Mouse (Mus musculus): ENCODE measurements at regions not wholly inside any gene's neighbourhood (a gene's known extent, or its start where the extent isn't known, plus 50 kb on each side); places are given as distances from the start of the nearest gene placed in this dataset.
A peak's percentile ranks its signal among the peaks of the same experiment; 100 is the strongest.

DNA sequence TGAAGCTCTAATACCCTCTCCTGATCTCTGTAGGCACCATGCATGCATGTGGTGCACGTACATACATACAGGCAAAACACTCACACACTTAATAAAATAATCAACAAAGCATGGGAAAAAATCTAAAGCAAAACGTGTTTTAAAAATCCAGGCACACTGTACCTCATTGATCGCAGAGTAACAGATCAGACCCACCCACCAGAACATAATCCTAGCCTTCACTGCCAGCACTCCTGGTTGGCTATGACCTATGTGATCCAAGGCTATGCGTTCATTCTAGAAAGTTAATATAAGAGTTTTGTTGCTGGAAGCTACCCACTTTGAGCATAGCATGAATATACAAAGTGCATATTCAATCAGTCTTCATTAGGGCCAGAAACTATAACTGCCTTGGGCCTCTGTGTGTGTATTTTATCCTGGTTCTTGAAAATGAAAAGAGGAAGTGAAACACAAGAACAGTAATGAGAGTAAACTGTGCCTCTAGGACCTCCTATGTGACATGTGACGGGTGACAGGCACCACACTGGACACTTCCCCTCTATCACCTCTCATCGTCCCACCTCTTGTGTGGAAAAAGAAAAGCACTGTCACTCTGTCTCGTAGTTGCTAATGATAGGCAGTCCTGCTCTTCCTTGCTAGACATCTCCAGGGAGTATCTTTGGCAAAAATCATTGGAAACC is 297.9 kb downstream of the Ipo11 start:
- Histone ChIP-seq H3K27ac (ENCODE audit: low read depth, low read length) (no peak overlapping the region), H3K4me2 (ENCODE audit: low read depth) (no peak overlapping the region), H3K36me3 (ENCODE audit: control insufficient read depth, insufficient read depth, low read length) (no peaks in the 10 kb centered on the region), H3K27me3 (ENCODE audit: control insufficient read depth, insufficient read depth, low read length) (no peaks in the 10 kb centered on the region), H3K9ac (ENCODE audit: low read length) (no peak overlapping the region), H3K9me3 (ENCODE audit: control insufficient read depth, low read length) (no peaks in the 10 kb centered on the region), H3K4me1 (ENCODE audit: control insufficient read depth, insufficient read depth, low read length) (no peaks in the 10 kb centered on the region), H3K4me3 (ENCODE audit: low read depth, low read length) (no peak overlapping the region)
- DNase-seq (ENCODE audit: low spot score) = no peak
- no peak for ATAC-seq (ENCODE audit: insufficient read depth, low FRiP score, low TSS enrichment)
- WGBS = 83% methylated on average over 7 of the region's 7 CpGs

DNA sequence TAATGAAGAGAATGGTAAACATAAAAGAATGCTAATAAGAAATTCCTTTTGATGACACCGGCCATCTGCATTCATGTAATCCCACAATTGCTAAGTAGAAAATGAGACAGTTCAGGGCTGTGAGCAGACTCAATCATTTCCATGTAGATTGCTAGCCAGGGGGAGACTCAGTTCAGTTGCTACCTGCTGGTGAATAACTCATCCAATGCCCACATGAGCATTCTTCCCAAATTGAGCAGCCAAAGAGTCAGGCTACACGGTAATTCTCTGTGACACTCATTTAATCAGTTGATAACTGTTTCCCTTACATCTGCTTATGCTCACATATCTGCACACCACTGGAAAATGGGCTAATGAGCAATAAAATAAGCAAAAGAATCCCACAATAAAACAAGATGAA is 345.0 kb downstream of the Ipo11 start:
- H3K4me1 ChIP-seq (ENCODE audit: control insufficient read depth, insufficient read depth, low read length) = no peaks in the 10 kb centered on the region
- H3K36me3 ChIP-seq (ENCODE audit: control insufficient read depth, insufficient read depth, low read length) = no peaks in the 10 kb centered on the region
- no peak overlapping the region for H3K27ac ChIP-seq (ENCODE audit: low read depth, low read length)
- H3K9ac ChIP-seq (ENCODE audit: low read length) = no peak overlapping the region
- no peaks in the 10 kb centered on the region for H3K27me3 ChIP-seq (ENCODE audit: control insufficient read depth, insufficient read depth, low read length)
- no peaks in the 10 kb centered on the region for H3K9me3 ChIP-seq (ENCODE audit: control insufficient read depth, low read length)
- no peak overlapping the region for H3K4me3 ChIP-seq (ENCODE audit: low read depth, low read length)
- no peak for DNase-seq (ENCODE audit: low spot score)
- no peak overlapping the region for H3K4me2 ChIP-seq (ENCODE audit: low read depth)
- no peak for ATAC-seq (ENCODE audit: insufficient read depth, low FRiP score, low TSS enrichment)
- WGBS = 90% methylated on average over 2 of the region's 2 CpGs

GRCm38 (mm10) chr13:106567658-106568359 is 368.9 kb downstream of the Ipo11 start:
- Histone ChIP-seq H3K27ac (ENCODE audit: low read depth, low read length) (no peak overlapping the region), H3K4me1 (ENCODE audit: control insufficient read depth, insufficient read depth, low read length) (no peaks in the 10 kb centered on the region), H3K9me3 (ENCODE audit: control insufficient read depth, low read length) (no peaks in the 10 kb centered on the region), H3K27me3 (ENCODE audit: control insufficient read depth, insufficient read depth, low read length) (no peaks in the 10 kb centered on the region), H3K4me3 (ENCODE audit: low read depth, low read length) (no peak overlapping the region), H3K36me3 (ENCODE audit: control insufficient read depth, insufficient read depth, low read length) (no peaks in the 10 kb centered on the region), H3K4me2 (ENCODE audit: low read depth) (no peak overlapping the region), H3K9ac (ENCODE audit: low read length) (no peak overlapping the region)
- no peak for DNase-seq (ENCODE audit: low spot score)
- WGBS = 77% methylated on average over 9 of the region's 9 CpGs
- peak; percentile 59 for ATAC-seq (ENCODE audit: insufficient read depth, low FRiP score, low TSS enrichment)

- 94% methylated on average over 1 of the region's 1 CpGs for WGBS
- H3K27me3 ChIP-seq (ENCODE audit: control insufficient read depth, insufficient read depth, low read length) = no peaks in the 10 kb centered on the region
Observed at GRCm38 (mm10) chr13:106562588-106562987, 374.2 kb downstream of the Ipo11 start.

GRCm38 (mm10) chr13:106562161-106562560 is 374.6 kb downstream of the Ipo11 start:
- ATAC-seq (ENCODE audit: insufficient read depth, low FRiP score, low TSS enrichment) (no peak), DNase-seq (ENCODE audit: low spot score) (no peak)
- Histone ChIP-seq H3K4me2 (ENCODE audit: low read depth) (no peak overlapping the region), H3K36me3 (ENCODE audit: control insufficient read depth, insufficient read depth, low read length) (no peaks in the 10 kb centered on the region), H3K27me3 (ENCODE audit: control insufficient read depth, insufficient read depth, low read length) (no peaks in the 10 kb centered on the region), H3K4me3 (ENCODE audit: low read depth, low read length) (no peak overlapping the region), H3K9me3 (ENCODE audit: control insufficient read depth, low read length) (no peaks in the 10 kb centered on the region), H3K4me1 (ENCODE audit: control insufficient read depth, insufficient read depth, low read length) (no peaks in the 10 kb centered on the region), H3K9ac (ENCODE audit: low read length) (no peak overlapping the region), H3K27ac (ENCODE audit: low read depth, low read length) (no peak overlapping the region)
- 73% methylated on average over 4 of the region's 4 CpGs for WGBS

More at GRCm38 (mm10) chr13:106562588-106562987, 374.2 kb downstream of the Ipo11 start:
- Histone ChIP-seq H3K9me3 (ENCODE audit: control insufficient read depth, low read length) (no peaks in the 10 kb centered on the region), H3K9ac (ENCODE audit: low read length) (no peak overlapping the region), H3K4me1 (ENCODE audit: control insufficient read depth, insufficient read depth, low read length) (no peaks in the 10 kb centered on the region), H3K4me2 (ENCODE audit: low read depth) (no peak overlapping the region), H3K36me3 (ENCODE audit: control insufficient read depth, insufficient read depth, low read length) (no peaks in the 10 kb centered on the region), H3K4me3 (ENCODE audit: low read depth, low read length) (no peak overlapping the region), H3K27ac (ENCODE audit: low read depth, low read length) (no peak overlapping the region)
- no peak for DNase-seq (ENCODE audit: low spot score)
- ATAC-seq (ENCODE audit: insufficient read depth, low FRiP score, low TSS enrichment) = no peak

DNA sequence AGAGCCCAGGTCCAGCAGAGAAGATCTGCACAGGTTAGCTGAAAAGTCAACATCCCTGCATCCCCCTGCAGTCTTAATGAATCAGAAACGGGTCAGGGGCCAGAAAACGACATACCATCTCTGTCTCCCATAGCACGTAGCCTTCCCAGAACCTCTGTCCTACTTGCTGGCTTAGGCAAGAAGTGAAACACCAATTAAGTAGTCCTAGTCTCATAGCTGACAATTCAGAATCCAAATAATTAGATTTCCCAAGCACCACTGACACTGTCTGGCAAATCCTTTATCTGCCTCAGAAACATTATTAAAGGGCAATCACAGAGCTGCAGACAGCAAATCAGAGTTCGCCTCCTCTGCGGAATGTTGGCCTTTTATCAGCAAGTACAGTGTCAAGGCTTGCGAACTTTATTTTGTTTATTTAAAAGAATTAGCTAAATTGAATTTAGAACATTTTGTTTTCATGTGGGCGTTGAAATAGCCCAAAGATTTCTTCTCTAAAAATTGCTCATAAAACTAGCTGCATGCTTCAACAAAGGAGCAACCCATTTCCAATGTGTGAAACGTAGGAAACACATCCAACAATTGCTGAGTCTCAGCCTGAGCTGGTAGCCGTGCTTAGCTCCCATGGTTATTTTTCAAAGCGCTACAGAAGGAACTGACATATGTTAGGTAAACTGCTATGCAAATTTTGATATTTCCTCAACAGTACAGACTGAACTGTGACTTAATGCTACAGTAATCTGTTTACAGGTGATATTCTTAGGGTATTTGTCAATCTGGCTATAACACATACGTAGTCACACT is 411.2 kb downstream of the Ipo11 start:
- H3K9ac ChIP-seq (ENCODE audit: low read length) = no peak overlapping the region
- no peak overlapping the region for H3K4me2 ChIP-seq (ENCODE audit: low read depth)
- no peak overlapping the region for H3K27ac ChIP-seq (ENCODE audit: low read depth, low read length)
- H3K9me3 ChIP-seq (ENCODE audit: control insufficient read depth, low read length) = no peaks in the 10 kb centered on the region
- no peak for ATAC-seq (ENCODE audit: insufficient read depth, low FRiP score, low TSS enrichment)
- no peak for DNase-seq (ENCODE audit: low spot score)
- no peaks in the 10 kb centered on the region for H3K27me3 ChIP-seq (ENCODE audit: control insufficient read depth, insufficient read depth, low read length)
- no peaks in the 10 kb centered on the region for H3K36me3 ChIP-seq (ENCODE audit: control insufficient read depth, insufficient read depth, low read length)
- H3K4me1 ChIP-seq (ENCODE audit: control insufficient read depth, insufficient read depth, low read length) = no peaks in the 10 kb centered on the region
- WGBS = 88% methylated on average over 11 of the region's 11 CpGs
- no peak overlapping the region for H3K4me3 ChIP-seq (ENCODE audit: low read depth, low read length)

DNA sequence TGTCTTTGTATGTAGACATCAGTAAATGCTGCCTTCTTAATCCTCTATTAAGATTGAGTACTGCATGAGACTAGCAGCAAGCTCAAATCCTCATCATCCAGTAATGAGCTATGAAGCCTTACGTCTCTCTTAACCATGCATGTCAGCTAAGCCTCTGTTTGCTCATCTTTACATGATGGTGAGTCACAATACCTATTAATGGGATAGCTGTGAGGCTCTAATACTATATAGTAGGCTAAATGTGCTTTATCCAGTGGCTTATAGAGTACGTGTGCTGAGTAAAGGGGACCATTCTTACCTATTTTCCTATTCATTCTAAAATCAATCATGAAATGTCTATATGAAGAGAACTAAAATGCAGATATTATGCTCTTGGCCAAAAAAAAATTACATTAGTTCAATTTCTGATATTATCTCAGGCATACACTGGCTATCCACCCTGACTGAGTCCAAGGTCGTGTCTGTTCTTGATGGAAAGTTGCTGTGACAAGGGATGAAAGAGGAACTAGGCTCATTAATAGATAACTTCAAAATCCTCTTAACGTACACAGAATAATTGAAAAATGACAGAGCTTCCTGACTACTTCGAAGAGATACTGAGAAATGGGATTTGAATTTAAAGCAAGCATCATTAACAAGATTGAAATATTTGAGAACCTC is 422.1 kb downstream of the Ipo11 start:
- Histone ChIP-seq H3K27me3 (ENCODE audit: control insufficient read depth, insufficient read depth, low read length) (no peaks in the 10 kb centered on the region), H3K36me3 (ENCODE audit: control insufficient read depth, insufficient read depth, low read length) (no peaks in the 10 kb centered on the region), H3K27ac (ENCODE audit: low read depth, low read length) (no peak overlapping the region), H3K4me3 (ENCODE audit: low read depth, low read length) (no peak overlapping the region), H3K9ac (ENCODE audit: low read length) (no peak overlapping the region), H3K9me3 (ENCODE audit: control insufficient read depth, low read length) (no peaks in the 10 kb centered on the region), H3K4me2 (ENCODE audit: low read depth) (no peak overlapping the region), H3K4me1 (ENCODE audit: control insufficient read depth, insufficient read depth, low read length) (no peaks in the 10 kb centered on the region)
- WGBS = 87% methylated on average over 5 of the region's 5 CpGs
- ATAC-seq (ENCODE audit: insufficient read depth, low FRiP score, low TSS enrichment) (no peak), DNase-seq (ENCODE audit: low spot score) (no peak)

- 83% methylated on average over 4 of the region's 4 CpGs for WGBS
- Histone ChIP-seq H3K9me3 (ENCODE audit: control insufficient read depth, low read length) (no peaks in the 10 kb centered on the region), H3K4me1 (ENCODE audit: control insufficient read depth, insufficient read depth, low read length) (no peaks in the 10 kb centered on the region), H3K9ac (ENCODE audit: low read length) (no peak overlapping the region), H3K4me2 (ENCODE audit: low read depth) (no peak overlapping the region), H3K36me3 (ENCODE audit: control insufficient read depth, insufficient read depth, low read length) (no peaks in the 10 kb centered on the region), H3K4me3 (ENCODE audit: low read depth, low read length) (no peak overlapping the region), H3K27me3 (ENCODE audit: control insufficient read depth, insufficient read depth, low read length) (no peaks in the 10 kb centered on the region), H3K27ac (ENCODE audit: low read depth, low read length) (no peak overlapping the region)
- DNase-seq (ENCODE audit: low spot score) (no peak), ATAC-seq (ENCODE audit: insufficient read depth, low FRiP score, low TSS enrichment) (no peak)
Observed at GRCm38 (mm10) chr13:106513669-106514068, 423.1 kb downstream of the Ipo11 start.
